Mouse (Mus musculus): ENCODE measurements around the gene Mas1. TPM values are rescaled to one million over a fixed set of nuclear protein-coding genes. Genes with fewer than 3 reads are reported as not detected.

Gene Mas1
- total RNA-seq, 2 experiments from 2014 or later = 36.8 to 42.2 TPM

DNA sequence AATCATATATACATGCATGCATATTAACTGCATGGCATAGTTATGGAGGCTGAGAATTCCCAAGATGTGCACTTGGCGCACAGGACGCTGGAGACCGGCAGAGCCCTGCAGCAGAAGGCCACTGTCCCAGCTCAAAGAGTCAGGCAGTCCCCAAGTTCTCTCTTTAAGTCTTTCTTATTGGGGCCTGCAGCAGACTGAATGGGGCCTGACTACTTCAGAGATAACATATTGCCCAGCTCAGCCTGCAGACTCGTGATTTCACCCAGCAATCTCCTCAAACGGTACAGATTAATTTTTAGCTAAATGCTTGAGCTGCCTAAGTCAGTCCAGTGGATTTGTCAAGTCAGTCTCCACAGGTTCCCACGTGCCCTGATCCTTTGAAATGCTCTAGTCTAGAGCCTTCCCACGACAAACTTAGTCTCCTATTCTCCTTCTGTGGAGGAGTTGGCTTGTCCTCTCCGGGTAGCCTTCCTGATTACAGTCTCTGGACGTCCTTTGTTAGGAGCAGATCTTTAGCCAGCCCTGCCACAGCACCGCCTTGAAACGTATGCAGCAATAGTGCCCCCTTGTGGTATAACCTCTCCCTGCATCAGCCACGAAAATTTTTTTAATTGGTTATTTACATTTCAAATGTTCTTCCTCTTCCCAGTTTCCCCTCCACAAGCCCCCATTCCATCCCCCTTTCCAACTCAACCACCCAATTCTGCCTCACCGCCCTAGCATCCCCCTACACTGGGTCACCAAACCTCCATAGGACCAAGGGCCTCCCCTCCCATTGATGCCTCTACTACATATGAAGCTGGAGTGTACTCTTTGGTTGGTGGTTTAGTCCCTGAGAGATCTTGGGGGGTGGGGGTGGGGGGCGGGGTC, 57.6 kb downstream of the Mas1 start:
- TF ChIP-seq CTCF (IDR thresholded peaks at IDR 0.05) = peak; percentile 93
- DNase-seq (ENCODE audit: extremely low spot score in 1 of 2, low spot score in 2 of 2) = peak; percentile 47 to 68
- H3K27ac ChIP-seq = no peak overlapping the region
- intact Hi-C loops (cut with DNase I) = loop anchor here (1.0 to 2.0 kb wide), 3 partner anchors 97 to 394 kb away; no protein-coding TSS in a partner anchor
- H3K4me3 ChIP-seq = no peak overlapping the region

DNA sequence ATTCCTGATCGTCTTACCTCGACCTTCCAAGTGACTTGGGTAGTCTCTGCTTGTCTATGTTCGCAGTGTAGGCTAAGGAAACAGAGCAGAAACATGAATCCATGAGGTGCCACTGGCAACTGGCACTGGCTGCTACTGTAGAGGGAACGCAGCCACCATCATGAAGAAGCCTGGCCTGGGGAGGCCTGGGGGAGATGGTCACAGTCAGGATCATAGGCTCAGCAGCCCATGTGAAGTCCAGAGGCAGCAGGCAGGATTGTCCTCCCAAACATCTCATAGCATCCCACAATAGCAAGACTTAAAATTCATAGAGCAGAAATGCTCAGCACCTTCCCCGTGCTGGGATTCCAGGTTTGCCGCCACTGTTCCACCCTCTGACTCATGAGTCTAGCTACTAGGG, 59.1 kb downstream of the Mas1 start:
- no peak for TF ChIP-seq CTCF (IDR thresholded peaks at IDR 0.05)
- DNase-seq (ENCODE audit: extremely low spot score in 1 of 2, low spot score in 2 of 2) = no peak
- intact Hi-C loops (cut with DNase I) = no loop called here

DNA sequence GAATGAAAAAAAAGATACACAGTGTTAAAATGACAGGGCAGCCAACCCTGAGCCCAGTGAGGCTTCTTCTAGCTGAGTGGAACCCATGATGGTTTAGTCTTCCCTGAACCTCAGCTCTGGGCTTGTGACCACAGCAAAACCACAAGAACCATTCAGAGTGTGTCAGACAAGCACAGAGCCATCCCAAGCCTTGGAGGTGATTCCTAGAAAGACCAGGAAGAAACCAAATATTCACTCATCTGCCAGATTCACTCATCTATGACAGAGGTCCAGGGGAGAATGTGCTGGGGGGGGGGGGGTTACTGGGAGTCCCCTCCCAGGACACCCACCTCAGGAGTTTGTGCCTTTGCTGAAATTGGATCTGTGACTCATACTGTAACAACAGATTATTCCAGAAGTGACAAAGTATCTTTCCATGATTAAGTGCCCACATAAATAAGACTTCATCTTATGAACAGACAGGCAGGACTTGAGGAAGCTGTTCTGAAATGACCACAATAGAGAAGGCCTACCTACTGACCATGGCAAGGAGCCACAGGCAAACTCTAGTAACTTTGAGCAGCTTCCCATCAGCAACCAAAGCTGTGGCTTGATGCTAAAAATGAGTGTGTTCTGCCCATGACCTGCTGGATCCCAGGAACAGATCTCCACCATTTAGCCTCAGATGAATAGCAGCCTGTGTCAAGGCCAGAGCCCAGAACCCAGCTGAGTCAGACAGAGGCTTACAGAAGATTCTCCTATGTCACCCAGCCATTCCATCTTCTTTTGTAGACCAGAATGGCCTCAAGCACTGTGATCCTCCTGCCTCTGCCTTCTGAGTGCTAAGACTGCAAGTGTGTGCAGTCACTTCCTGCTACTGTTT, 63.1 kb downstream of the Mas1 start:
- no peak overlapping the region for H3K27ac ChIP-seq
- DNase-seq (ENCODE audit: extremely low spot score in 1 of 2, low spot score in 2 of 2) = no peak
- intact Hi-C loops (cut with DNase I) = no loop called here
- no peak overlapping the region for H3K4me3 ChIP-seq
- TF ChIP-seq CTCF (IDR thresholded peaks at IDR 0.05) = no peak

More for the DNA sequence above, 59.1 kb downstream of the Mas1 start:
- Histone ChIP-seq H3K4me3 (no peak overlapping the region), H3K27ac (no peak overlapping the region)

DNA sequence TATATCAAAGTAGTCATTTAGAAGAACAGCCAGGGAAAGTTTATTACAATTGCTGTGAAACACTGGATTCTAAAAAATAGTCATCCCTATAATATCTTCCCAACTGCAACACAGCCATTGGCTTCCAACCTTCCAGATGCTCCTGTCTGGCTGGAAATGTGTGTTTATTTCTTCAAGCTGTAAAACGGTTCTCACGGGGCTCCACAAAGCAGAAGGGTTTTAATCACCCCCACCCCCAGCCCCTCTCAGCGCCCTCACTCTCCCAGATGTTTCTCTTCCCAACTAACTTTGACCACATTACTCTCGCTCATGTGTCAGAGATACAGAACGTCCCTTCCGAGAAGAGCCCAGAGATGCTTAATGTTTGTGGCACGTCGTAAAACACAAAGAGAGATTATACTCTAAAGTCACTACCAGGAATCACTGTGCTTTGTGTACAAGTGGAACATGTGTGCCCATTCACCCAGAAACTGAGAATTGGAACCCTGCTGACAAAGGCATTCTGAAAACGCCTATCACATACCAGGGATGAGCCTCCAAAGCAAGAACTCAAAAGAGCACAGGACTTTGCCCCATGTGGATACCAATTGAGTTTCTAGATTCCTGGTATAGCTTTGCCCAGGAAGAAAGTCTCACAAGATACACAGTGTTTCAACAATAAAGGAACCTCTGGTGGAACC, 65.9 kb downstream of the Mas1 start:
- Histone ChIP-seq H3K27ac (no peak overlapping the region), H3K4me3 (no peak overlapping the region)
- intact Hi-C loops (cut with DNase I) = no loop called here
- DNase-seq (ENCODE audit: extremely low spot score in 1 of 2, low spot score in 2 of 2) = no peak
- TF ChIP-seq CTCF (IDR thresholded peaks at IDR 0.05) = no peak

DNA sequence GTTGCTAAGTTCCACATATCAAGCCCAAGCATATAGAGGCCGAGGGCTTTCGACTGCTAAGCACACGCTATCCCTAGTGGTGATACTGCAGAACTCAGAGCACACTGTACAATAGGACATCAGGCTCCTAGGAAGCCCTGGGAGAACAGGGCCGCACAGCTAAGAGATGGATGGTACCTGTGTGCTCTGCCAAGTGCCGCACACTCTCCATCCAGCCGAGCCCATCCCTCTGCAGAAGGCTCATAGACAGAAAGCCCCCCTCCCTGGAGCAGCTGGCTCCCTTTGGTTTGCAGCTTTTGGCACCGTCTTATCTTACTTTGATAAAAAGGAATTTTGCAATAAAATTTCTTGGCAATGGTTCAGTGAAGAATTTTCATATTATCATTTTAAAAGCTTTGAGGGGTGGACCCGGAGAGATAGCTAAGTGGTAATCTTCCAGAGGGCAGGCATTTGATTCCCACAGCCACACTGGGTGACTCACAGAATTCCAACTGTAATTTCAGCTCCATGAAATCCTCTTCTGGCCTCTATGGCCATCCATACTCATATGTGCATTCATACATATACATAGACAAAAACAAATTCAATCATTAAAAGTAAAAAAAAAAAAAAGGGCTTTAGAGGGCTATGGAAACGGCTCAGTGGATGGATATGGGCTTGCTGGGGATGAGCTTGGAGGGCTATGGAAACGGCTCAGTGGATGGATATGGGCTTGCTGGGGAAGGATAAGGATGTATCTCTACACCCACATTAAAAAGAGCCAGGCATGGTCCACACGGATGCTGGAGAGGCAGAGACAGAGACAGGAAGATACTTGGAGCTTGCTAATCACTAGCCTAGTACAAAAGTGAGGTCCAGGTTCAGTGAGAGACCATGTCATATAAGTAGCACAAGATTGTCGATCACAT, 68.3 kb downstream of the Mas1 start:
- no peak; the same call in 1 of the 2 replicates for TF ChIP-seq CTCF (IDR thresholded peaks at IDR 0.05)
- DNase-seq (ENCODE audit: extremely low spot score in 1 of 2, low spot score in 2 of 2) = no peak
- intact Hi-C loops (cut with DNase I) = loop anchor here (5.0 to 10.0 kb wide), 2 partner anchors 68 to 195 kb away; partner anchors contain the start of genes Mas1 and Wtap
- no peak overlapping the region for H3K27ac ChIP-seq
- no peak overlapping the region for H3K4me3 ChIP-seq

DNA sequence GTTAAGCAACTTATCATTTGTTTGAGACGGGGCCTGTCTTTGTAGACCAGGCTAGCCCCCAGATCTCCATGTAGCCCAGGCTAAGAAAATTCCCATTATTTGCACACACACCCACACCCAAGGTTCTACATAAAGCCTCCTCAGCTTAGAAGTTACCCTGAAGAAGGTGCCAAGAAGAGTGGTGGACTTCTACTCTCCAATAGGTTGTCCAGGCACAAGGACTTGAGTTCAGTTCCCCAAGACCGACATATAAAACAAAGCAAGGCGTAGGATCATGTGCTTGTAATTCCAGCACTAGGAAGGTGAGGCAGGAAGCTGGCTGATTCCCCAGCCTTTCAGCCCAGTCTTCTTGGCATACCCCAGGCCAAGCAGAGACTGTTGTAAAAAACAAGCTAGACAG, 69.4 kb downstream of the Mas1 start:
- intact Hi-C loops (cut with DNase I) = loop anchor here (5.0 to 10.0 kb wide), 2 partner anchors 69 to 196 kb away; partner anchors contain the start of genes Mas1 and Wtap
- H3K27ac ChIP-seq = no peak overlapping the region
- no peak for DNase-seq (ENCODE audit: extremely low spot score in 1 of 2, low spot score in 2 of 2)
- no peak overlapping the region for H3K4me3 ChIP-seq
- TF ChIP-seq CTCF (IDR thresholded peaks at IDR 0.05) = no peak

DNA sequence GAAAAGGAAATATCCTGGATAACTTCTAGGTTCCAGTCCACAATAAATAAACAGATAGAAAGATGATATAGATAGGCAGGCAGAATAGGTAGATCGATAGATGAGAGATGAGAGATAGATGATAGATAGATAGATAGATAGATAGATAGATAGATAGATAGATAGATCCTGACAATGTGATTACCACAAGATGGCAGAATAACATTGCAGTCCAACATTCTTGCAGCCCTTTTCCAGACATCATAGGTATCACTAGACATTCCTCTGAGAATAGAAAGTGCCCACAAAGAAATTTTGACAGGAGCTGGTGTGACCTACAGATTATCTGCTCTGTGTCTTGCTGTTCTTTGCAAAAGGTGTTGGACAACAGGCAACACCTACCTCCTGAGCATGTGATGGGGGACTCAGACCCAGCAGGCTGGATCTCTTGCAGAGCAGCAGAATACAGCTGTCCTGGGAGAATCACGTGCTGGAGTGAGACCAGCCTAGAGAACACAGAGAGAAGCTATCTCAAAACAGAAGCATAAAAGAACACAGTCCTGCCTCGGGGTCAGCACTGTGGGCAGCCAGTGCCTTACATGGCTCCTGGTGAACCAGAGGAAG, 70.4 kb downstream of the Mas1 start:
- intact Hi-C loops (cut with DNase I) = loop anchor here (5.0 to 10.0 kb wide), 2 partner anchors 70 to 197 kb away; partner anchors contain the start of genes Mas1 and Wtap
- Histone ChIP-seq H3K27ac (no peak overlapping the region), H3K4me3 (no peak overlapping the region)
- TF ChIP-seq CTCF (IDR thresholded peaks at IDR 0.05) = peak; percentile 37
- no peak for DNase-seq (ENCODE audit: extremely low spot score in 1 of 2, low spot score in 2 of 2)

DNA sequence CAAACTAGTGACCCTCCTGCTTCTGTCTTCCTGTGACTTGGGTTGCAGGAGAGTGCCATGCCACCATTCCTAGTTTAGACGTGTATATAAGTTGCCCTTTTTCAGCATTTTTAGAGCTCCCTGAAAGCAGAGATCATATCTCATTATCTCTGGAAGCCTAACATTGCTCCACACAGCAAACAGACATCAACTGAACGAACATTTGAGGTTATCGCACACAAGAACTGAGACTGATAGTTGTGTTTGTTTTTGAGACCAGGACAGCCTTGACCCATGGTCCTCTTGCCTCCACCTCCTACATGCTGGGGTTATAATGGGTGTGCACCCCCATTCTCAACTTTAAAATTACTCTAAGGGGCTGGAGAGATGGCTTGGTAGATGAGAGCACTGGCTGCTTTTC, 71.3 kb downstream of the Mas1 start:
- no peak overlapping the region for H3K4me3 ChIP-seq
- no peak for TF ChIP-seq CTCF (IDR thresholded peaks at IDR 0.05)
- DNase-seq (ENCODE audit: extremely low spot score in 1 of 2, low spot score in 2 of 2) = no peak
- intact Hi-C loops (cut with DNase I) = loop anchor here (5.0 to 10.0 kb wide), 2 partner anchors 71 to 198 kb away; partner anchors contain the start of genes Mas1 and Wtap
- H3K27ac ChIP-seq = no peak overlapping the region

DNA sequence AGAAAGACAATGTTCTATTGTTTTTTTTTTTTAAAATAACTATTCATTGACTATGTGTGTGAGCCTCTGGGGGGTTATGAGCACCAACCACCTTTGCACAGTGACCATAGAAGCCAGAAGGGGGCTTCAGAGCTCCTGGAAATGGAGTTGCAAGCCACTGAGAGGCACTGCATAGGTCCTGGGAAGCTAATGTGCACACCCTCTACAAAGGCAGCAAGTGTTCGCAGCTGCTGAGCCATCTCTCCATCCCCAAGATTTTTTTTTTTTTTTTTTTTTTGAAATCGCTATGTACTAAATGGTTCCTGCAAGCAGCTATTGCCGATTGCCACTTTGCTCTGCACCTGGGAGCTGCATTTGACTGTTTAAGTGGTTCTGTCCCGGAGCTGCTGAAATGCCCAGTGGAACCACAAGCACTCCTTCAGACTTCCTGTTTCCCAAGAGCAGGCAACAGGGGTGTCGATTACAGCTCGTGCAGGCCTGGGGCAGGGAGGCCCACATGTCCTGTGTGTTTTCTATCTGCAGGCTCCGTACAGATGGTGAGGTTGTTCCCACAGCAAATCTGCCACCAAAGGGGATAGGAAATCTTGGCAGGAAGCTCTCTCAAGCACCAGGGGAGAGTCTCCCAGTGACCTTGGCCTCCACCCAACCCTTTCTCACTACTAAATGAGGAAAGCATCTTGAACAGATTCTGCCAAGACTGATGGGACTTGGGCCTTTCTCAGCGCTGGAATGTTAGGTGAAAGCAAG, 74.1 kb downstream of the Mas1 start:
- intact Hi-C loops (cut with DNase I) = loop anchor here (10.0 kb wide), 1 partner anchor 201 kb away; the partner anchor contains the start of gene Wtap
- Histone ChIP-seq H3K27ac (no peak overlapping the region), H3K4me3 (no peak overlapping the region)
- TF ChIP-seq CTCF (IDR thresholded peaks at IDR 0.05) = no peak
- DNase-seq (ENCODE audit: extremely low spot score in 1 of 2, low spot score in 2 of 2) = peak in 1 of 2 experiments; percentile 13

Data from left cerebral cortex, adult 2 months (tissue).